Mouse (Mus musculus) kidney, postnatal 25 days (tissue): ENCODE results near the gene Abcb5.
A peak's percentile ranks its signal among the peaks of the same experiment; 100 is the strongest.

Experiments
- DNase-seq, 2 experiments: peaks; one replicate each; pipeline ENCODE4 v3.0.0; 2021; ENCODE audit warnings: mixed read lengths in 2 of 2

Gene Abcb5

GRCm38 (mm10) chr12:118847861-118848495 is 118.2 kb downstream of the Abcb5 start:
- DNase-seq = peak in 1 of 2 experiments; percentile 31

DNA sequence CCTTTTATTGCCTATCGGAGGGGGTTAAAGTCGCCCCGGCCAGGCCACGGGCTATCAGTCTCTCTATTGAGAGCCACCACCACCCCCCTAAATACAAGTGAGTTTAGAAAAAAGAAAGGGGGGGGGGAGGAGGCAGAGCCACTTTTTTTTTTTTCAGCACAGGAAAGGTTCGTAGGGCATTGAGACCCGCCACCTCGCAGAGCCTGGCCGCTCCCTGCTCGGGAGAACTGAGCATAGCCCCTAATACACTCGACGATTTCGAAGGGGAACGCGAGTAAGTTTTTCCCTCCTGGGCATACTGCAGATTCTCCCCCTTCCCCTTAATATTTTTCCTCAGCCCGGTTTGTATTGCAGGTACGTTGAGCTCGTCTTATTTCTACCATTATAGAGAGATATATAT is 118.8 kb downstream of the Abcb5 start:
- DNase-seq = no peak

DNA sequence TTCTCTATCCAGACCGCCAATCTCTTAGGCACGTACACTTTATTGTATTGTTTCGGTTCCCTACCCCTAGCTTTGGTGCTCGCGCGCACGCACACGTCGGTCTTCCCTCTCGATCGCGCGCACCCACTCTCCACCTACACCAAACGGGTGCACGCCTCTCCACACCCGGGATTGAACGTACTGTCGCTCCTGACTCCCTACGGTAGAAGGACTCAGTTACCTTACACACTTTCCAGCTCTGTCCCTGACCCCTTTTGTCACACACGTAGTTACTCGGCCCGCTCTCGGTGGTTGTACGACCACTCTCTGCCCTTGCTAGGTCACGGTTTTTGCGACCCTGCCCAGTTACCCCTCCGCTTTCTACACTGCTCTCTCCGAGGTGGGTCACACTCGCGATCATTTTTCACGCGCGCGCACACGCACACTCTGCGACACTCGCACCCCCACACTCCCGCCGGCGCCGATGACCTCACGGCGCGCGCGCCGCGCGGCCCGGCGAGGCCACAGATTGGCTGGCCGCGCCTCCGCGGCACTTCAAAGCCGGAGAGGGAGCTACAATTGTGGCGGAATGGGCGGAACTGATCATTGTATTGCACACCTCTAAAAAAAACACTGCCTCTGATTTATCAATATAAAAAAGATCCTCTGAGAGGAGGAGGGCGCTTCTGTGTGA is 119.4 kb downstream of the Abcb5 start:
- DNase-seq = peak in 1 of 2 experiments; percentile 9

DNA sequence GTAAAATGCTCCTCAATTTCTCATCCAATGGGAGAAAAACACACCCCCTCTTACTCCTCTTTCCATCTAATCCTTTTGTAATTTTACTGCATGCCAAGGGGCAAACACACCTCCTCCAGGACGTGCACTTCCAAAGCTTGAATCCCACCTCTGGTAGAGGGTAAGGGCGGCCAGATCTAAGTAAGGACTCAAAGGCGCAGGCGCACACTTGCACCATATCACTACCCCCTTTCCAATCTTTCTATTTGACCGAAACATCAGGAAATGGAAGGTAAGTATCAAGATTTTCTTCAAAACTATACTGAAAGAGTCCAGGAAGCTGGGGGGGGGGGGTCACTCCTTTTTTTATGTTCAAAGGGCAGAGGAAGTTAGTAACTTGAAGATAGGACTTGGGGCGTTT is 120.0 kb downstream of the Abcb5 start, which contains the start of gene Sp8:
TSS of gene Sp8 (plus strand) at position 109 of the 400 bp plus-strand sequence.
- DNase-seq = no peak

DNA sequence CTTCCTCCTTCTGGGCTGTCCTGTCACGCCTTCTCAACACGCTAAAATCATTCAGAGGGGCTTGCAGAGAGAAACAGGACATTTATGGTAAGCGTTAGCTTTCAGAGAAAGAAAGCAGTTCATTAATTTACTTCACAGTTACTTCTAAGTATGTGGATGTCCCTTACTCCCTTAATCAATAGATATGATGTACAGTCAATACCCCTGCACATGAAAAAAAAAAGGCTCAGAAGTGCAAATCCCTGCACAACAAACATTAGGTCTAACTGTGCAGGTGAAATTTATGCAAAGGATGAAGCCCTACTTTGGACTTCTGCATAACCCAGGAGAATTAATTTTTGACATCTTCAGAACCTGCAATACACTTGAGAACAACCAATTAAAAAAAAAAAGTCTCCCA is 120.9 kb downstream of the Abcb5 start:
- DNase-seq = no peak

- no peak for DNase-seq
These were observed 121.4 kb downstream of the Abcb5 start for GRCm38 (mm10) chr12:118844841-118845240.

DNA sequence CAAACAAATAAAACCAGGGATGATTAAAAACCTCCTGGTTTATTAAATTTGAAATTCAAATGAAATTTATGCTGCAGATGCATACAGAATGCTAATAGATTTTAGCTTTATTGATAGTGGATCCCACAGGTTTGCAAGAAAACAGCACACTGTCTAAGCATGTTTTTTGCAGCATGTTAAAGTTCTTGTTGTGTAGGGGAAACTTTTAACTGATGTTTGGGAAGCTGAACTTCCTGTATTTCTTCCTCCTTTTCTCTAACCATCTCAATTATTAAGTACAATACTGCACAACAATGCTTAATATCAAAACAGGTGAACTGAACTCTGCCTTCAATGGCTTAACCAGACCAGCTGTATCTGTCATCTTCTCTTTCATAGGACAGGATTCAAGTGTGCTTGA is 122.1 kb downstream of the Abcb5 start:
- no peak for DNase-seq

- peak in 1 of 2 experiments; percentile 35 for DNase-seq
These were observed 123.4 kb downstream of the Abcb5 start for GRCm38 (mm10) chr12:118842671-118843411.

DNA sequence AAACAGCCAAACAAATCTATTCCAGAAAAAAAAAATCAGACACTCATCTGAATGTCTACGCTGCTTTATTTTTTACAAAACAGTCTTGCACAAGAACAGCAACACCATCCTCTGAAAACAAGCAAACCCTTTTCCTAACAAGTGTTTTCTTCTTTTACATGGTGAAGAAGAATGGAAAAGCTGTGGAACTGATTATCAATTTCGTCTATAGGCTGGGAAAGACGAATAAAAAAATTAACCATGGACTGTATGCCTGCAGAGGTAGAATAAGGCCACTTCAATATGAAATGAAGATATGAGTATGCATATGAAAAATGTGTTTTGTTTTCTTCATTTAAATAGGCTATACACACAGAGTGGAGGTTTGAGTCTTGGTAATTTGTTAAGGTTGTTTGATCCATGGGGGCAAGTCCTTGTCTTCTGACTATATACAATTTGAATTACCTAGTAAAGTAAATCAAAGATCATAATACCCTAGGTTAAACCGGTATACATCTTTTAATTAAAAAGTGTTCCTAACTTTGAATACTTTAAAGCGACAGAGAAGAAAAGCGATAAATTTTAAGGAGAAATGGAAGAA is 124.2 kb downstream of the Abcb5 start:
- DNase-seq = no peak

- DNase-seq = no peak
These were observed 124.8 kb downstream of the Abcb5 start for GRCm38 (mm10) chr12:118841381-118841922.

GRCm38 (mm10) chr12:118840861-118841260 is 125.4 kb downstream of the Abcb5 start:
- no peak for DNase-seq

- peak in 1 of 2 experiments; percentile 36 for DNase-seq
These were observed 125.9 kb downstream of the Abcb5 start for GRCm38 (mm10) chr12:118840301-118840700.

GRCm38 (mm10) chr12:118839398-118839797 is 126.8 kb downstream of the Abcb5 start:
- no peak for DNase-seq

- DNase-seq = no peak
These were observed 128.0 kb downstream of the Abcb5 start for GRCm38 (mm10) chr12:118838260-118838659.

DNA sequence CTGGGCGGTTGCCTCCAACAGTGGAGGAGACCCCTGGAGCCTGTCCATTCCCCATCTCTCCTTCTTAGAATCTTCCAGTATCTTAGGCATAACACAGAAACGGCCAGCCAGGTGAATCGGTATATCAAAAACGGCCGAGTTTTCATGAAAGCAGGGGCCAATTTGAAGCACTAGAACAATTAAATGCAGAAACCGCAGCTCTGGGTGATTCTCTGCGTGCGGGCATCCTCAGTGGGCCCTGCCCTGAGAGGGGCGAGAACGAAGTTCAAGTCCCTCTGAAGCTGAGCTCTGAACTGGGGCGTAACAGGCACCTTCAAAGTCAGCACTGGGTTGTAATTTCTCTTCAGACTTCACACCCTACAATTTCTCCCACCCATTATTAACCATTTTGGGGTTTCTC is 128.9 kb downstream of the Abcb5 start:
- DNase-seq = no peak

DNA sequence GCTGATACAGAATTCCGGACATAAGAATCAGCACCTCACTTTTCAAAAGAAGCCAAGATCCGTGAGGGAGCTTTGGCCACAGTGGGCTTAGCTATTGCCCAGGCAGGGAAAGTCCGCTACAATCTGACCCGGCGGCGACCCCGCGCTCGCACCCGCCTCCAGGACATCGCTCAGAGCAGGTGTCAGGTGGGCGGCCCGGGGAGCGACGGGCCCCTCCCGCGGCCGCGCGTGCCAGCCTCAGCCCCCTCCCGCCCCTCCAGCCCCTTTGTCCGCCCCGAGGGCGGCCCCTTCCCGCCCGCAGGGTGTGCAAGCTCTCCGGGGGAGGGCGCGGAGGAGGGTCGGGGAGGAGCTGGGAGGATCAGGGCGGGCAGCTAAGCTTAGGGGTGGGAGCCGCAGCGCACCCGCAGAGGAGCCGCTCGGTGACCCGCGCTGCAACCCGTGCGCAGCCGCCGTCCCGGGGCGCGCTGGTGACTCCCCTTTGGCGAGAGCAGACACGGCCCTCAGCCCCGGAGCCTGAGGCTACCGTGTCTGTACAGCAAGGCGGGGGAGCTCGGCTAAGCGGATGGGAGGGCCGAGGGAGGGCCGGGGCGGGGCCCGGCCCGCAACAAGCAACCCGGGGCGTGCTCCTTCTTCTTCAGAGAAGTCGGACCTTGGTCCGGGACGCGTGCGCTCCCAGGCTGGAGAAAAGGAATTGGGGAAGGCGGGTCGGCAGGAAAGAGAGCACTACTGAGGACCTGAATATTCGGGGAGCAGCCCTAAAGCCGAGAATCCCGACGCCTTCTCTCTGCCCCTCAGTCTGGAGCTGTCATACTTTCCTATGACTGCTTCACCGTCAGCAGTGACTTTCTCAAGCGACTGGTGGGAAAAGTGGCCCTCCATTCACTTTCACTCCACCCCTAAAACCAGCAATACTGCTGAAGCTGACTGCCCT is 129.5 kb downstream of the Abcb5 start:
- peak; percentile 49 to 59 for DNase-seq

- DNase-seq = no peak
These were observed 136.3 kb downstream of the Abcb5 start for GRCm38 (mm10) chr12:118829881-118830280.
